Mouse (Mus musculus): ENCODE measurements at regions not wholly inside any gene's neighbourhood (a gene's known extent, or its start where the extent isn't known, plus 50 kb on each side); places are given as distances from the start of the nearest gene placed in this dataset.
A peak's percentile ranks its signal among the peaks of the same experiment; 100 is the strongest.

- no peak for DNase-seq (ENCODE audit: low spot score)
Observed at GRCm38 (mm10) chr11:17629541-17630171, 324.0 kb downstream of the Etaa1 start.

- no peak for DNase-seq (ENCODE audit: low spot score)
Observed at GRCm38 (mm10) chr11:17630172-17630553, 323.5 kb downstream of the Etaa1 start.

GRCm38 (mm10) chr11:17637158-17637557 lies 316.5 kb downstream of the Etaa1 start:
- DNase-seq (ENCODE audit: low spot score) = no peak

- DNase-seq (ENCODE audit: low spot score) = no peak
Observed at GRCm38 (mm10) chr11:17639922-17640321, 313.8 kb downstream of the Etaa1 start.

- no peak for DNase-seq (ENCODE audit: low spot score)
Observed at GRCm38 (mm10) chr11:17647441-17647840, 306.2 kb downstream of the Etaa1 start.

- DNase-seq (ENCODE audit: low spot score) = no peak
Observed at GRCm38 (mm10) chr11:17651389-17652156, 302.1 kb downstream of the Etaa1 start.

GRCm38 (mm10) chr11:17655840-17656239 lies 297.8 kb downstream of the Etaa1 start:
- DNase-seq (ENCODE audit: low spot score) = no peak

GRCm38 (mm10) chr11:17657720-17658119 lies 296.0 kb downstream of the Etaa1 start:
- no peak for DNase-seq (ENCODE audit: low spot score)

- DNase-seq (ENCODE audit: low spot score) = no peak
Observed at GRCm38 (mm10) chr11:17658289-17658688, 295.4 kb downstream of the Etaa1 start.

GRCm38 (mm10) chr11:17658717-17659116 lies 295.0 kb downstream of the Etaa1 start:
- DNase-seq (ENCODE audit: low spot score) = no peak

- peak; percentile 79 for DNase-seq (ENCODE audit: low spot score)
Observed at GRCm38 (mm10) chr11:17663893-17664292, 289.8 kb downstream of the Etaa1 start.

- DNase-seq (ENCODE audit: low spot score) = no peak
Observed at GRCm38 (mm10) chr11:17665624-17666552, 287.8 kb downstream of the Etaa1 start.

GRCm38 (mm10) chr11:17680998-17681397 lies 272.7 kb downstream of the Etaa1 start:
- no peak for DNase-seq (ENCODE audit: low spot score)

- peak; percentile 62 for DNase-seq (ENCODE audit: low spot score)
Observed at GRCm38 (mm10) chr11:17685711-17686113, 268.0 kb downstream of the Etaa1 start.

GRCm38 (mm10) chr11:17686806-17687205 lies 266.9 kb downstream of the Etaa1 start:
- no peak for DNase-seq (ENCODE audit: low spot score)

- DNase-seq (ENCODE audit: low spot score) = no peak
Observed at GRCm38 (mm10) chr11:17694145-17694544, 259.5 kb downstream of the Etaa1 start.

GRCm38 (mm10) chr11:17708769-17709168 lies 244.9 kb downstream of the Etaa1 start:
- no peak for DNase-seq (ENCODE audit: low spot score)

GRCm38 (mm10) chr11:17722051-17722450 lies 231.6 kb downstream of the Etaa1 start:
- no peak for DNase-seq (ENCODE audit: low spot score)

GRCm38 (mm10) chr11:17727258-17728034 lies 226.2 kb downstream of the Etaa1 start:
- DNase-seq (ENCODE audit: low spot score) = no peak

GRCm38 (mm10) chr11:17733075-17733474 lies 220.6 kb downstream of the Etaa1 start:
- DNase-seq (ENCODE audit: low spot score) = no peak

GRCm38 (mm10) chr11:17734519-17734918 lies 219.2 kb downstream of the Etaa1 start:
- DNase-seq (ENCODE audit: low spot score) = no peak

Measured in gastrocnemius, adult 18-20 months (tissue).